Comparison of ENCODE assay signal across 8 mouse cellular contexts in the genomic region with DNA sequence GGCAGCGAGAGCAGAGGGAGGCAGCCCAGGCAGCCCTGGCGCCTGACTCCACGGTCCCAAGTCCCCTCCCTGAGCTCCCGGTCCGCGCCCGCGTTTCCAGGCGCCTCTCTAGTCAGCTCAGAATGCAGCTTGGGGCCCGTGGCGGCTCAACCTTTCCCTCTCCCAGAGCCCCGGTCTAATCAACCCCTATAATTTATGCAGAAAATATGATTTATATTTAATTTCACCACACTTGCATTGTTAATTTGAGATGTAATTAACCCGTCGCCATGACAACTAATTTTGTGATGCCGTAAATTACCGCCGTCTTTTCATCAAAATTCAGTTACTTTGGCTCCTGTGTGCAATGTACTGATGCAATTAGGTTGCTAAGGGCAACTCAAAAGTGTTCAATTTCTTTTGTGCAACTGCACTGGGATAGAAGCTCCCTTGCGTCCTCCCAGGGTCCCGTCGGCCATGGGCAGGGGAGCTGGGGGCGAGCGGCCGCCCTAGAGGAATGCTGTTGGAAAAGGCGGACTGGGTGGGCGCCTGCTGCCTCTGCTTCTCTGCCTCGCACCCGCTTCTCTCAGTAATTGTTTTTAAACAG. TPM values are rescaled to one million over a fixed set of nuclear protein-coding genes. Genes with fewer than 3 reads are reported as not detected.
DNase-seq lines count a peak whose midpoint lies in the region; ATAC-seq and TF ChIP-seq lines count a peak whose summit lies in the region.

No protein-coding gene starts in this region.

- no peak for TF ChIP-seq CTCF in left cerebral cortex, adult 2 months (IDR thresholded peaks at IDR 0.05)

- H3K9ac ChIP-seq in embryonic facial prominence, embryonic 11.5 days (replicated peaks; ENCODE audit: low read length) = peak overlapping the region; percentile 32; the same call in 1 of the 2 replicates
- no peak overlapping the region; the same call in 1 of the 2 replicates for H3K9ac ChIP-seq in hindbrain, embryonic 16.5 days (ENCODE audit: low read depth, low read length)
- peak overlapping the region; percentile 50 for H3K9ac ChIP-seq in neural tube, embryonic 13.5 days

- H3K4me1 ChIP-seq in embryonic facial prominence, embryonic 11.5 days (ENCODE audit: control insufficient read depth, insufficient read depth, low read length) = peaks cover 4% of the 10 kb centered on the region; the same call in 1 of the 2 replicates
- peaks cover 15% of the 10 kb centered on the region for H3K4me1 ChIP-seq in hindbrain, embryonic 16.5 days (ENCODE audit: control insufficient read depth, insufficient read depth, low read depth, low read length)
- peaks cover 67% of the 10 kb centered on the region for H3K4me1 ChIP-seq in neural tube, embryonic 13.5 days (replicated peaks)

- peak; percentile 15 to 17 for DNase-seq in left cerebral cortex, postnatal 14 days (ENCODE audit: low spot score in 2 of 2)
- no peak for DNase-seq in left cerebral cortex, adult 2 months (ENCODE audit: extremely low spot score in 1 of 2, low spot score in 2 of 2)
- DNase-seq in embryonic facial prominence, embryonic 11.5 days (ENCODE audit: low spot score) = peak; percentile 69
- DNase-seq in frontal cortex, postnatal 14 days (ENCODE audit: low spot score in 2 of 2) = no peak
- DNase-seq in cerebellum, adult 9-11 months = no peak
- no peak for DNase-seq in urinary bladder, postnatal 14 days (ENCODE audit: low spot score)

- WGBS in embryonic facial prominence, embryonic 11.5 days = under 1% methylated on average over 27 of the region's 27 CpGs
- under 1% methylated on average over 27 of the region's 27 CpGs for WGBS in hindbrain, embryonic 16.5 days
- WGBS in neural tube, embryonic 13.5 days = 1% methylated on average over 27 of the region's 27 CpGs

- no peak overlapping the region for H3K27ac ChIP-seq in left cerebral cortex, adult 2 months
- no peak overlapping the region for H3K27ac ChIP-seq in embryonic facial prominence, embryonic 11.5 days (replicated peaks; ENCODE audit: low read depth, low read length)
- peak overlapping the region; percentile 31; the same call in 1 of the 2 replicates for H3K27ac ChIP-seq in hindbrain, embryonic 16.5 days (ENCODE audit: low read depth, low read length)
- peak overlapping the region; percentile 90 for H3K27ac ChIP-seq in neural tube, embryonic 13.5 days (replicated peaks)

- H3K4me3 ChIP-seq in left cerebral cortex, adult 2 months = no peak overlapping the region; the same call in 1 of the 2 replicates
- peak overlapping the region; percentile 23 for H3K4me3 ChIP-seq in embryonic facial prominence, embryonic 11.5 days (ENCODE audit: low read depth, low read length)
- peak overlapping the region; percentile 25; the same call in 1 of the 2 replicates for H3K4me3 ChIP-seq in hindbrain, embryonic 16.5 days (ENCODE audit: low read length)
- H3K4me3 ChIP-seq in neural tube, embryonic 13.5 days = peak overlapping the region; percentile 23

- intact Hi-C loops in left cerebral cortex, postnatal 14 days (cut with DNase I) = no loop called here
- intact Hi-C loops in left cerebral cortex, adult 2 months (cut with DNase I) = no loop called here

- H3K9me3 ChIP-seq in embryonic facial prominence, embryonic 11.5 days (replicated peaks; ENCODE audit: control insufficient read depth, low read length) = no peaks in the 10 kb centered on the region
- no peaks in the 10 kb centered on the region for H3K9me3 ChIP-seq in hindbrain, embryonic 16.5 days (ENCODE audit: control insufficient read depth, low read length)
- no peaks in the 10 kb centered on the region for H3K9me3 ChIP-seq in neural tube, embryonic 13.5 days

- H3K4me2 ChIP-seq in embryonic facial prominence, embryonic 11.5 days (ENCODE audit: low read depth, low read length) = peak overlapping the region; percentile 54
- peak overlapping the region; percentile 53 for H3K4me2 ChIP-seq in hindbrain, embryonic 16.5 days (ENCODE audit: low read length)
- H3K4me2 ChIP-seq in neural tube, embryonic 13.5 days = peak overlapping the region; percentile 51

- peak; percentile 68 for ATAC-seq in embryonic facial prominence, embryonic 11.5 days (replicated peaks; ENCODE audit: insufficient number of reproducible peaks, low FRiP score, low TSS enrichment, low read depth)
- peak; percentile 73 for ATAC-seq in hindbrain, embryonic 16.5 days
- peak; percentile 79 for ATAC-seq in neural tube, embryonic 13.5 days (ENCODE audit: low read depth)

- H3K27me3 ChIP-seq in embryonic facial prominence, embryonic 11.5 days (ENCODE audit: control insufficient read depth, insufficient read depth, low read length) = peaks cover 43% of the 10 kb centered on the region
- peaks cover 33% of the 10 kb centered on the region for H3K27me3 ChIP-seq in hindbrain, embryonic 16.5 days (replicated peaks; ENCODE audit: control insufficient read depth, insufficient read depth, low read length)
- H3K27me3 ChIP-seq in neural tube, embryonic 13.5 days = peaks cover 91% of the 10 kb centered on the region

- H3K36me3 ChIP-seq in embryonic facial prominence, embryonic 11.5 days (replicated peaks; ENCODE audit: control insufficient read depth, insufficient read depth, low read depth, low read length) = no peaks in the 10 kb centered on the region
- no peaks in the 10 kb centered on the region for H3K36me3 ChIP-seq in hindbrain, embryonic 16.5 days (ENCODE audit: control insufficient read depth, insufficient read depth, low read length)
- H3K36me3 ChIP-seq in neural tube, embryonic 13.5 days = no peaks in the 10 kb centered on the region

RNA-seq across cellular contexts. Expression of a gene that starts 55.8 kb away (rescaled TPM):
- total RNA-seq in left cerebral cortex, postnatal 14 days (2021) = 1 to 10 TPM; 1.1 to 1.6 TPM
- total RNA-seq in left cerebral cortex, adult 2 months (2021) = 1 to 10 TPM; 1.0 to 1.5 TPM
- polyA plus RNA-seq in embryonic facial prominence, embryonic 11.5 days (2014; fragmentation: Nextera tagmentation; extraction: Ambion mirVana) = 1.1 and 2.9 TPM in 2 replicates
- polyA plus RNA-seq in hindbrain, embryonic 16.5 days (2015; fragmentation: Nextera tagmentation; extraction: Ambion mirVana) = 4.4 and 5.6 TPM in 2 replicates
- 16.2 and 17.3 TPM in 2 replicates for polyA plus RNA-seq in neural tube, embryonic 13.5 days (2015; fragmentation: Nextera tagmentation; extraction: Ambion mirVana)

Comparison
In these comparisons a context has a peak if more than half of its experiments do, and no peak if none do; other contexts are left out.
1. DNase-seq: peak in left cerebral cortex, postnatal 14 days (2 of 2) and embryonic facial prominence, embryonic 11.5 days (single experiment); none in left cerebral cortex, adult 2 months (0 of 2), frontal cortex, postnatal 14 days (0 of 2), cerebellum, adult 9-11 months (single experiment) and urinary bladder, postnatal 14 days (single experiment).
2. H3K27ac ChIP-seq: peak in hindbrain, embryonic 16.5 days (single experiment) and neural tube, embryonic 13.5 days (single experiment); none in left cerebral cortex, adult 2 months (single experiment) and embryonic facial prominence, embryonic 11.5 days (single experiment).
3. Peak in every context shown above with its lines, with median percentiles within 50 percentile points of each other: ATAC-seq and H3K4me2 ChIP-seq.